Mouse (Mus musculus): Measurements from ENCODE around the gene Wnt9b. TPM values are rescaled to one million over a fixed set of nuclear protein-coding genes. Genes with fewer than 3 reads are reported as not detected.

The Wnt9b gene
- 0.14 and 0.18 TPM in 2 replicates for polyA plus RNA-seq (2015; fragmentation: Nextera tagmentation; extraction: Ambion mirVana)

DNA sequence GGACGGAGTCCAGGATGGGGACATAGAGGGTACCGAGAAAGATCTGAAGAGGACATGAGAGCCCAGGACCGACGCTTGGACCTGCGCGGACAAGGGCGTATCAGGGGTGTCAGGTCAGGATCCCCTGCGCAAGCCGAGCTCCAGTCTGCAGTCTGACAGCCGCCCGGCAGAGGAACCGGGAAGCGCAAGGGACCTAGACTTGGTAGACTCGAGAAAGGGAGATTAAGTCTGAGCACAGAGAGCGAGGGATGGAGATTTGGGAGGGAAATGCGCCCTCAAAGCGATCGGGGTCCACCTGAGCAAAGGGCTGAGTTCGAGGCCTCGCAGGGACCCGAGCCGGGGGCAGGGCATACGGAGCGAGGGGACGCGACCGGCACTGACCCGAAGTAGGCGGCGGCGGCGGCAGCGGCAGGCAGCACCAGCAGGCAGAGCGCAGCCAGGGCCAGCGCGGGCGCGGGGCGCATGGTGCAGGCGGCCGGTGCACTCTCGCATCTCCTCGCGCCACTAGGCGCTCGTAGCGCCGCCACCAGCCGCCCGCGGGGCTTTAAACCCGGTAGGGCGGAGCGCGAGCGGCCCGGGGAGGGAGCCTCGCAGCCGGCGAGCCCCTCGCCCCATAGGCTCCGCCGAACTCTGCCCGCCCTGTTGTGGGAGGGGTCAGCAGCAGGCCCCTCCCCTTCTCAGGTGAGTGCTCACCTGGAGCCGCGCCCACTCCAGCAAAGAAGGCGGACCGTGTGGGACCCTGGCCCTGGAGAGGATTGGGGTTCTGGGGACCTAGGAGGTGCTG lies at the start of gene Wnt9b:
Gene Wnt9b (minus strand): TSS at position 516 of the 784 bp plus-strand sequence.
- under 1% methylated on average over 68 of the region's 68 CpGs for WGBS
- H3K4me3 ChIP-seq (replicated peaks): peak within 1 kb of the TSS; percentile 49
- H3K9ac ChIP-seq (replicated peaks): peak within 1 kb of the TSS; percentile 47
- H3K4me2 ChIP-seq: peak within 1 kb of the TSS; percentile 95
- H3K9me3 ChIP-seq (replicated peaks): no peaks in the 10 kb centered on the region
- no peaks in the 10 kb centered on the region for H3K36me3 ChIP-seq
- H3K27ac ChIP-seq (replicated peaks): no peak within 1 kb of the TSS
- H3K4me1 ChIP-seq: peaks cover 19% of the 10 kb centered on the region
- H3K27me3 ChIP-seq (replicated peaks): peaks cover 75% of the 10 kb centered on the region
- no peak for ATAC-seq (ENCODE audit: low FRiP score)

DNA sequence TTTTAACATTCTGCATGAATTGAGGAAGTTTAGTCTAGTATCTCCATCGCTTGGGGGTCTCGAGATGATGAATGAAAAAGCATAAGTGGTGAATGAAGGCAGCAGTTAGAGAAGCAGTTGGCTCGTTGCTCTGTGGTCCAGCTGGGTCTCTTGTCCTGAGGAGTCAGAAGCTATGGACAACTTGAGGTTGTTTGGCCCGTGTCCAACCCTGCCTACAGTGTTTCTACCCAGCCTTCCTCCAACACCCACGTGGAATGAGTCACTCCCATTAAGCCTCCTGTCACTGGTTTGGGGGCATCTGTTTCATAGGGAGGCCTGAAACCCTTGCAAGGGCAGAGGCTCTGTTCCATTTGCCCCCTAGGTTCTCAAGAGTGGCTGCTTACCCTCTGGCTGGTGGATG lies 40.3 kb upstream of the Wnt9b start:
- no peak overlapping the region for H3K4me3 ChIP-seq (replicated peaks)
- no peak overlapping the region for H3K27ac ChIP-seq (replicated peaks)
- no peaks in the 10 kb centered on the region for H3K36me3 ChIP-seq
- no peak overlapping the region for H3K4me2 ChIP-seq
- H3K9ac ChIP-seq (replicated peaks): no peak overlapping the region
- ATAC-seq (ENCODE audit: low FRiP score): no peak
- no peaks in the 10 kb centered on the region for H3K9me3 ChIP-seq (replicated peaks)
- peaks cover 16% of the 10 kb centered on the region for H3K27me3 ChIP-seq (replicated peaks)
- no peaks in the 10 kb centered on the region for H3K4me1 ChIP-seq
- 72% methylated on average over 5 of the region's 5 CpGs for WGBS

DNA sequence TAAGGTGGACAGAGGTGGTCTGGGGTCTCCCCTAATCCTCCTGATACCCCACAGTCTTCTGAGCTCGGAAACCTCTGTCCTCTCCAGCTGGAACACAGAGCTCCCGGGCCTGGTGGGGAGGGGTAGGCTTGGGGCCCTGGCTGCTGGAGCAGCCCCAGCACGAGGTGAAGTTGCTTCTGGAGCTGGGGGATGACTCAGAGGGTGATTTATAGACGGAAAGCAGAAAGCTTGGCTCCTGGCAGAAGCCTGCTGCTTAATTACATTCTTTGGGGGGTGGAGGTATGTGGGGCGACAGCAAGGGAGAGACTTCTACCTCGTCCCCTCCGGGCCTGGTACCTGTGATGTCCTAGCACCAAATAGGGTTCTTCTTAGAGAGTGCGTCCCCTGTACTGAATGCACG lies 30.5 kb upstream of the Wnt9b start:
- no peak for ATAC-seq (ENCODE audit: low FRiP score)
- Histone ChIP-seq H3K27me3 (replicated peaks) (peaks cover 18% of the 10 kb centered on the region), H3K27ac (replicated peaks) (no peak overlapping the region), H3K4me2 (no peak overlapping the region), H3K9me3 (replicated peaks) (no peaks in the 10 kb centered on the region), H3K4me3 (replicated peaks) (no peak overlapping the region), H3K4me1 (0 out of 2 replicates have a peak, but pooled peaks cover 3% of the 10 kb centered on the region), H3K9ac (replicated peaks) (no peak overlapping the region), H3K36me3 (no peaks in the 10 kb centered on the region)
- WGBS: 39% methylated on average over 9 of the region's 9 CpGs

DNA sequence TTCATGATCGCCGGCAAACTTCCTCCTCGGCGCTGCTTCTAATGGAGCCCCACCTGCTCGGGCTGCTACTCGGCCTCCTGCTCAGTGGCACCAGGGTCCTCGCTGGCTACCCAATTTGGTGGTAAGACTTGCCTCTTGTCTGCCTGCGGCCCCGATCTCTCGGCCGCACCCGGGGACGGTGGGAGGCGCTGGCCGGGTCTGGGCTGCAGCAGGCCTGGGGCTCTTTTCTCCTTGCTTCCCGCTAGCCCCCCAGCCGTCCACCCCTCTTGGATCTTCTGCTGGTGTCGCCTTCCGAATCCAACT lies 24.6 kb upstream of the Wnt9b start:
- no peak overlapping the region for H3K27ac ChIP-seq (replicated peaks)
- peaks cover 75% of the 10 kb centered on the region for H3K27me3 ChIP-seq (replicated peaks)
- H3K9me3 ChIP-seq (replicated peaks): no peaks in the 10 kb centered on the region
- H3K9ac ChIP-seq (replicated peaks): peak overlapping the region; percentile 43
- H3K36me3 ChIP-seq: no peaks in the 10 kb centered on the region
- H3K4me2 ChIP-seq: peak overlapping the region; percentile 83
- ATAC-seq (ENCODE audit: low FRiP score): no peak
- peaks cover 40% of the 10 kb centered on the region for H3K4me1 ChIP-seq
- H3K4me3 ChIP-seq (replicated peaks): peak overlapping the region; percentile 43
- under 1% methylated on average over 19 of the region's 19 CpGs for WGBS

DNA sequence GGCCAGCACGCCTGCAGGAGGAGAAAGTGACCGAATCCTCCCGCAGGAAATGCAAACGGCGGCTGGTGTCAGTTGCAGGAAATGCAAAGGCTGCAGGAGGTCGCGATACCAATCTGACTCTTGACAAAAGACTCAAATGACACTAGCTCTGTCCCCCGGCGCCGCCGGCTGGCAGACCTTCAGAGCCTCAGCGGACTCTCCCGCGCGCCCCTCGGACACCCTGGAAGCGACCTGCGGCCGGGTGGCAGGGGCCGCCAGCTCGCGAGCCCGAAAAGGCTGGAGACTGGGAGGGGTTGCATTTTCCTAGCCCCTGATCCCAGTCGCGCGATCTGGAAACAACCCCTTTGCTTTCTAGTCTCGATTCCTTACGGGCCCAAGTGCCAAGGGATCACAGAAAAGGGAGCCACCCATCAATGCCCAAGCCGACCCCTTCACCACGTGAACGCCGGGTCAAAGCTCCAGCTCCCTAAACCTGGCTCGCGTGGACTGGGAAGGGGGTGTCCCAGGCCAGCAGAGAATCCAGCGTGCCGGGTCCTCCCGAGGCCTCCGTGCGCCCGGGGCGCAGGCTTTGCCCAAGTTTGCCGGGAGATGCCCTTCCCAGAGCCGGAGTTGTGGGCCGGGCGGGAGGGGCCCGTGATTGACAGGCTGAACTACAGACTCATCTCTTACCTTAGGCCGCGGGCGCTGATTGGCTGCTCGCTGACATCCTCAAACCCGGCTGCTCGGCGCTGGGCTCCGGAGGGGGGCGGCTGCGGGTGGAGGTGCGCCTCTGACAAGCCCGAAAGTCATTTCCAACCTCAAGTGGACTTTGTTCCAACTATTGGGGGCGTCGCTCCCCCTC lies 24.0 kb upstream of the Wnt9b start, which contains the start of gene Wnt3:
Gene Wnt3 (plus strand): TSS at position 764 of the 841 bp plus-strand sequence.
- Histone ChIP-seq H3K27ac (replicated peaks) (no peak within 1 kb of the TSS), H3K4me2 (peak within 1 kb of the TSS; percentile 83), H3K9ac (replicated peaks) (peak within 1 kb of the TSS; percentile 51), H3K27me3 (replicated peaks) (peaks cover 78% of the 10 kb centered on the region), H3K4me3 (replicated peaks) (peak within 1 kb of the TSS; percentile 43), H3K36me3 (no peaks in the 10 kb centered on the region), H3K9me3 (replicated peaks) (no peaks in the 10 kb centered on the region), H3K4me1 (peaks cover 40% of the 10 kb centered on the region)
- under 1% methylated on average over 60 of the region's 60 CpGs for WGBS
- no peak; the same call in 1 of the 2 replicates for ATAC-seq (ENCODE audit: low FRiP score)

DNA sequence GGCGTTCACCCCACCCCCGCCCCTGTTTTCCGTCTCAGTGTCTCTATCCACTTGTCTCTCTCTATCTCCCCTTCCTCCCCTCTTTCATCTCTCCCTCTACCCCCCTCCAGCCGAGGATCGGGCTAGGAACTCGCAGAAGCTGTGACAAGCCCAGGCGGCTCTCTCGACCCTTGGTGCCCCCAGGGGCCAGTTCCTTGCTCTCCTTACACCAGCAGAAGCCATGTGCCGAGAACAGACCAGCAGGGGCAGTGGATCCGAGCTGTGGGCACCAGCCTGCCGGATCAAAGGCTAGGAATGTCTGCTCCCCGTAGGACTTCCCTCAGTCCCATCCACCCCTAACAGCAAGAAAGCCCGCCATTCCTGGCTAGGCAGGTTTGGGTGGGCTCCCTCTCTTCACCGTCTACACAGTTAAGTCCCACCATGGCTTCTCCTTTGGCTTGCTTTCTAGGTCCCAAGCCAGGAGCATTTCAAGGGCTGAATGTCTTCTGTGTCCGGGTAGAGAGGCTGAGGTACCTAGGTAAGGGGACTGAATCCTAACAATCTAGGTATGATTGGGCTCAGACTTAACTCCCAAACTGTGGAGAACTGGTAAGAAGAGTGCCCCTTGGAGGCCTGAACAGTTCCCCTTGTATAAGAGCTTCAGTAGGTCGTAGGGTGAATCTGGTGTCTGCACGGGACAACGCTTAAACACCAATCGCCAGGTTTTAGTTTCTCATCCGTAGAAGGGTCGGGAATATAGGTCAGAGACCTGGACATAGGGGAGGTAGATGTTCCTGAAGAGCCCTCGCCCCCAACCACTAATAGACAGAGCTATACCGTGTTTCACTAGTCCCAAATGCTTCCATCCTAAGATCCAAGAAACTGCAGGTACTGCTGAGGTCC lies 23.1 kb upstream of the Wnt9b start:
- 3% methylated on average over 23 of the region's 23 CpGs for WGBS
- peaks cover 40% of the 10 kb centered on the region for H3K4me1 ChIP-seq
- peaks cover 85% of the 10 kb centered on the region for H3K27me3 ChIP-seq (replicated peaks)

DNA sequence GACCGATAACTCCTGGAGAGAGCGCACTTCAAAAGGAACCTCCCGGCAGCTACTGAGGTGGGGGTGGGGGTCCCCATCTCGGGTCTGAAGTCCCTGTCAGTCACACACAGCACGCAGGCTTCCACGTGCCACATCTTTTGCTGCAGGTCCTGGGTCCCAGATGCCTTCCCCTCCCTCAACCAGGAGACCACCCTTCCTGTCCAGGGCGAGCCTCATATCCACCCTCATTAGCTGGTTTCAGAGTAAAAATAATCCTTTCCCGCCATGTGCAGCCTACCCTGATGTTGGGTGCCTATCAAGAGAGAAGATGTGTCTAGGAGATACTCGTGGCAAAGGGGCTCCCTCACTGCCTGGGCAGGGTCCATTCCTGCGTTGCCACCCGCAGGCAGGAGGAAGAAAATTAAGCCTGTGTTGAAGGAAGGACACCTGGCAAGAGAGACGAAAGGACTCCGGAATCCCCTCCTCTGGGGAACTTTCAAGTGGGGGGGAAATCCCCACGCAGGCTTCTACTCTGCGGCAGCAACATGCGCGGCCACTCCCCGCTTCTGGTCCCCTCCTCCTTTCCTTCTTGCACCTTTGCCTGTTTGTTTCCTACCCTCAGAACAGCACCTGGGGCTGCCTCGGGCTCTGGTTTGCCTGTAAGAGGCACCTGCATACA lies 21.7 kb upstream of the Wnt9b start:
- H3K9me3 ChIP-seq (replicated peaks): no peaks in the 10 kb centered on the region

More for the DNA sequence above, 23.1 kb upstream of the Wnt9b start:
- peak overlapping the region; percentile 43 for H3K4me3 ChIP-seq (replicated peaks)
- no peak overlapping the region for H3K27ac ChIP-seq (replicated peaks)
- H3K9me3 ChIP-seq (replicated peaks): no peaks in the 10 kb centered on the region
- no peaks in the 10 kb centered on the region for H3K36me3 ChIP-seq
- peak overlapping the region; percentile 51 for H3K9ac ChIP-seq (replicated peaks)
- peak overlapping the region; percentile 83 for H3K4me2 ChIP-seq
- ATAC-seq (ENCODE audit: low FRiP score): no peak

DNA sequence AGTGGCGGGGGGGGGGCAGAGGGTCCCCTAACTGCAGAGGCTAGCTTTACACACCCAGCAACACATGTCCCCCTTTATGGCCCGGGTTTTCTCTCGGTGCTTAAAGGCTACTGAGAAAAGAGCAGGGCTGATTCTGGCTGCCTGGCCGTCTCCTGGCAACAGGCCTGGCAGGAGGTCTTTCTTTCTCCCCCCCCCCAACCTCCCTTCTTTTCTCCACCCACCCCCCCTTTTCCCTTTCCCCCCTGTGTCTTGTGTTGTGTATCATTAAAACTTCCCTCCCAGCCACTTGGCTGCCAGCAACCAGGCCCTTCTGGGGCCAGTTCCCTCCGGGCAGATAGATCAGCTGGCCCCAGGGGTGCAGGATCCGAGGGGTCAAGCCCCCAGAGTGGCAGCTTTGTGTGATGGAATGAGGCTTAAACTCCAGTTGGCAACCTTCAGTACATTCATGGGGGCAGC lies 16.0 kb upstream of the Wnt9b start:
- Histone ChIP-seq H3K27ac (replicated peaks) (no peak overlapping the region), H3K4me3 (replicated peaks) (no peak overlapping the region), H3K4me2 (0 out of 2 replicates have a peak overlapping the region, but pooled peaks have one; percentile 17), H3K36me3 (no peaks in the 10 kb centered on the region), H3K9ac (replicated peaks) (no peak overlapping the region), H3K9me3 (replicated peaks) (no peaks in the 10 kb centered on the region), H3K4me1 (peaks cover 11% of the 10 kb centered on the region), H3K27me3 (replicated peaks) (peaks cover 29% of the 10 kb centered on the region)
- ATAC-seq (ENCODE audit: low FRiP score): no peak
- 5% methylated on average over 6 of the region's 6 CpGs for WGBS

More for the DNA sequence above, 21.7 kb upstream of the Wnt9b start:
- Histone ChIP-seq H3K4me3 (replicated peaks) (0 out of 2 replicates have a peak overlapping the region, but pooled peaks have one; percentile 6), H3K27me3 (replicated peaks) (peaks cover 80% of the 10 kb centered on the region), H3K36me3 (no peaks in the 10 kb centered on the region), H3K27ac (replicated peaks) (no peak overlapping the region), H3K4me2 (peak overlapping the region; percentile 83), H3K9ac (replicated peaks) (no peak overlapping the region), H3K4me1 (peaks cover 40% of the 10 kb centered on the region)
- WGBS: 2% methylated on average over 19 of the region's 19 CpGs
- ATAC-seq (ENCODE audit: low FRiP score): no peak

DNA sequence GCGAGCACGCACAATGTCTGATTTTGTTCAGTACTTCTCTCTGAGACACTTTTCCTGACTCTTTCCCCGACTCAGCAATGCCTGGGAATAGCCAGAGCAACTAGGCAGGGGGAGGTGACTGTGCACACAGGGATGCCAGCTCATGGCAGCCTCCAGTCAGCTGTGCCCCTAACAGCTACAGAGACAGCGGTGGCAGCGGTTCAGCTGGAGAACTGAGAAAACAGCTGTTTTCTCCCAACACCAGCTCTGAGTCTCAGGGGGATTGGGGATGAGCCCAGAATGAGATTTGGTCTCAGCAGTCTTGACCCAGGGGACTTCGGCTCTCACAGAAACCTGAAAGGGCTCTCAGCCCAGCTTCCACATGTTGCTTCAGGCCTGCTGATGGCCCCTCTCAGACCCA lies 15.0 kb upstream of the Wnt9b start:
- ATAC-seq (ENCODE audit: low FRiP score): no peak
- no peak overlapping the region for H3K4me2 ChIP-seq
- H3K36me3 ChIP-seq: no peaks in the 10 kb centered on the region
- no peaks in the 10 kb centered on the region for H3K9me3 ChIP-seq (replicated peaks)
- no peak overlapping the region for H3K4me3 ChIP-seq (replicated peaks)
- H3K27me3 ChIP-seq (replicated peaks): peaks cover 19% of the 10 kb centered on the region; the same call in 1 of the 2 replicates
- H3K4me1 ChIP-seq: peaks cover 11% of the 10 kb centered on the region
- no peak overlapping the region for H3K27ac ChIP-seq (replicated peaks)
- 31% methylated on average over 6 of the region's 6 CpGs for WGBS
- H3K9ac ChIP-seq (replicated peaks): no peak overlapping the region

DNA sequence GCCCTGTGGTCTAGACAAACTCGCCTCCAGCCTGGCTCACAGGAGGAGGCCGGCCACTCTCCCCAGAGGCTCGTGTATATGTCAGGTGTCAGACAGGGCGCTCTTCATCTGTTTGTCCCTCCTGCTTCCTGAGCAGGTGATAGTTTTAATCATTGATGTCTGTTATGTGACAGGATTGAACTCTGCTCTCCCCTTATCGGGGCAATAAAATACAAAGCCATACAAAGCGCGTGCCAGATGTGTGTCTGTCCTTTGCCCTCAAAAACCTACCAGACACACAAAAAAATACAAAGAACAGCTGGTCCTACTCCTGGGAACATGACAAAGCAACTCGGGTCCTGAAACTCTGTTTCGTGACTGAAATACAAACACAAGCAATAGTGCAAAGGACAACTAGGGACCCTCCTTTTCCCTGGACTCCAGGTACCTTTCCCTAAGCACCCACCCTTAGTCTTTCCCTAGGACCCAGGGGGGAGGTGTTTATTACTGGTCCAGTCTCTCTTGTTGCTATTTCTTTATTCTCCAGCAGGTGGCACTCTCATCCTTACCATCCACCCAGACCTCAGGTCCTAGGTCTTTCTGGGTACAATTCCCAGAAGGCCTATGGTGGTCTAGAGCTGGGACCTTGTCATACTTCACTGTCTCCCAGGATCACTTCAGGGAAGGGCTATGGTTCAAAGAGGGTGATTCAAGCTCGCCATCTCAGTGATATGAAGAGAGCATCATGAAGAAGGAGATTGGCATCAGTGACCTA lies 14.0 kb upstream of the Wnt9b start:
- peaks cover 21% of the 10 kb centered on the region; the same call in 1 of the 2 replicates for H3K27me3 ChIP-seq (replicated peaks)
- H3K36me3 ChIP-seq: no peaks in the 10 kb centered on the region
- ATAC-seq (ENCODE audit: low FRiP score): no peak
- no peak overlapping the region for H3K27ac ChIP-seq (replicated peaks)
- H3K9ac ChIP-seq (replicated peaks): no peak overlapping the region
- H3K4me1 ChIP-seq: peaks cover 11% of the 10 kb centered on the region
- no peak overlapping the region for H3K4me2 ChIP-seq
- WGBS: 23% methylated on average over 10 of the region's 10 CpGs
- H3K9me3 ChIP-seq (replicated peaks): no peaks in the 10 kb centered on the region
- no peak overlapping the region for H3K4me3 ChIP-seq (replicated peaks)
